Comparison of ENCODE assay signal across 9 mouse cellular contexts in genomic region chr9:86583740-86584139, GRCm38 (mm10). TPM values are rescaled to one million over a fixed set of nuclear protein-coding genes. Genes with fewer than 3 reads are reported as not detected.
A peak's percentile ranks its signal among the peaks of the same experiment; 100 is the strongest.
DNase-seq lines count a peak whose midpoint lies in the region; ATAC-seq lines count a peak whose summit lies in the region.
"Had no signal": no experiment of that assay in that cellular context is flagged by ENCODE, and none has a peak within 500 bp of the region (broad histone marks: within the 10 kb centered on the region; RNA-seq: fewer than 3 reads in every experiment).

No protein-coding gene starts in this region.

- WGBS in forebrain, embryonic 11.5 days = 53% methylated on average over 3 of the region's 3 CpGs
- 52% methylated on average over 3 of the region's 3 CpGs for WGBS in hindbrain, embryonic 12.5 days

- H3K27me3 ChIP-seq in forebrain, embryonic 11.5 days (ENCODE audit: control insufficient read depth, insufficient read depth, low read length) = no peaks in the 10 kb centered on the region
- no peaks in the 10 kb centered on the region for H3K27me3 ChIP-seq in hindbrain, embryonic 12.5 days
- H3K27me3 ChIP-seq: limb, embryonic 12.5 days had no signal

- H3K27ac ChIP-seq in forebrain, embryonic 11.5 days (ENCODE audit: low read depth, low read length) = no peak overlapping the region
- H3K27ac ChIP-seq in hindbrain, embryonic 12.5 days = no peak overlapping the region
- H3K27ac ChIP-seq: limb, embryonic 12.5 days had no signal

- H3K9me3 ChIP-seq in forebrain, embryonic 11.5 days (ENCODE audit: control insufficient read depth, low read length) = no peaks in the 10 kb centered on the region
- H3K9me3 ChIP-seq in hindbrain, embryonic 12.5 days (replicated peaks) = no peaks in the 10 kb centered on the region
- H3K9me3 ChIP-seq: limb, embryonic 12.5 days had no signal

- H3K4me2 ChIP-seq in forebrain, embryonic 11.5 days (ENCODE audit: low read depth, low read length, severe bottlenecking) = no peak overlapping the region
- no peak overlapping the region for H3K4me2 ChIP-seq in hindbrain, embryonic 12.5 days (replicated peaks)
- H3K4me2 ChIP-seq: limb, embryonic 12.5 days had no signal

- DNase-seq in MEL-GATA-1-ER (ENCODE audit: extremely low read depth, low read depth) = peak; percentile 43
- peak; percentile 65 for DNase-seq in c-Kit-positive CD71-negative TER-119-negative erythroid progenitor cells, embryonic 14.5 days (ENCODE audit: low read depth)
- peak; percentile 79 for DNase-seq in forebrain, embryonic 11.5 days (ENCODE audit: low spot score)
- DNase-seq in layer of hippocampus, adult 9-10 months (ENCODE audit: low spot score) = peak; percentile 59
- peak; percentile 84 for DNase-seq in lung, postnatal 36 days
- peak; percentile 76 for DNase-seq in retina, postnatal 1 day
- peak; percentile 50 to 66 for DNase-seq in urinary bladder, postnatal 36 days (ENCODE audit: low spot score in 2 of 2)

- H3K4me1 ChIP-seq in forebrain, embryonic 11.5 days (replicated peaks; ENCODE audit: control insufficient read depth, insufficient read depth, low read length) = no peaks in the 10 kb centered on the region
- H3K4me1 ChIP-seq in hindbrain, embryonic 12.5 days = no peaks in the 10 kb centered on the region
- H3K4me1 ChIP-seq: limb, embryonic 12.5 days had no signal

- no peak overlapping the region for H3K4me3 ChIP-seq in forebrain, embryonic 11.5 days (ENCODE audit: low read depth, low read length)
- no peak overlapping the region for H3K4me3 ChIP-seq in hindbrain, embryonic 12.5 days
- H3K4me3 ChIP-seq: limb, embryonic 12.5 days had no signal

- ATAC-seq in forebrain, embryonic 11.5 days (replicated peaks; ENCODE audit: low FRiP score) = peak; percentile 53
- ATAC-seq in hindbrain, embryonic 12.5 days (ENCODE audit: low FRiP score) = peak; percentile 73; the same call in 1 of the 2 replicates

- no peak overlapping the region for H3K9ac ChIP-seq in forebrain, embryonic 11.5 days (ENCODE audit: low read length)
- H3K9ac ChIP-seq in hindbrain, embryonic 12.5 days = no peak overlapping the region
- H3K9ac ChIP-seq: limb, embryonic 12.5 days had no signal

- H3K36me3 ChIP-seq in forebrain, embryonic 11.5 days (ENCODE audit: control insufficient read depth, insufficient read depth, low read length) = no peaks in the 10 kb centered on the region
- H3K36me3 ChIP-seq in hindbrain, embryonic 12.5 days = no peaks in the 10 kb centered on the region
- H3K36me3 ChIP-seq: limb, embryonic 12.5 days had no signal

RNA-seq across cellular contexts. Expression of gene Rwdd2a, which starts 11.9 kb away (rescaled TPM):
- 3.3 and 3.8 TPM in 2 replicates for polyA plus RNA-seq in forebrain, embryonic 11.5 days (2014; fragmentation: Nextera tagmentation; extraction: Ambion mirVana)
- 5.0 and 5.1 TPM in 2 replicates for polyA plus RNA-seq in hindbrain, embryonic 12.5 days (2016; fragmentation: Nextera tagmentation; extraction: Ambion mirVana)

RNA-seq across cellular contexts. Expression of gene Pgm3, which starts 12.1 kb away (rescaled TPM):
- polyA plus RNA-seq in forebrain, embryonic 11.5 days (2014; fragmentation: Nextera tagmentation; extraction: Ambion mirVana) = 35.6 and 36.0 TPM in 2 replicates
- polyA plus RNA-seq in hindbrain, embryonic 12.5 days (2016; fragmentation: Nextera tagmentation; extraction: Ambion mirVana) = 40.4 and 41.4 TPM in 2 replicates
